Comparison of ENCODE assay signal across 25 mouse cellular contexts in genomic region chr17:26234386-26234785, GRCm38 (mm10). TPM values are rescaled to one million over a fixed set of nuclear protein-coding genes. Genes with fewer than 3 reads are reported as not detected.
A peak's percentile ranks its signal among the peaks of the same experiment; 100 is the strongest.
DNase-seq lines count a peak whose midpoint lies in the region; TF ChIP-seq lines count a peak whose summit lies in the region.
"Had no signal": no experiment of that assay in that cellular context is flagged by ENCODE, and none has a peak within 500 bp of the region (broad histone marks: within the 10 kb centered on the region; RNA-seq: fewer than 3 reads in every experiment).

No protein-coding gene starts in this region.

- peaks cover 6% of the 10 kb centered on the region; the same call in 1 of the 2 replicates for H3K4me1 ChIP-seq in spleen, adult 2 months (ENCODE audit: control insufficient read depth, insufficient read depth, insufficient read length)
- peaks cover 58% of the 10 kb centered on the region for H3K4me1 ChIP-seq in bone marrow macrophage, adult 2 months (ENCODE audit: control insufficient read depth, insufficient read depth, low read length)
- H3K4me1 ChIP-seq: heart, embryonic 15.5 days had no signal

- 71% methylated on average over 8 of the region's 8 CpGs for WGBS in spleen, adult 2 months

- H3K27me3 ChIP-seq in spleen, adult 2 months (ENCODE audit: control insufficient read depth, insufficient read depth, low read length), result no peaks in the 10 kb centered on the region
- H3K27me3 ChIP-seq: embryonic facial prominence, embryonic 15.5 days; heart, embryonic 15.5 days; hindbrain, embryonic 15.5 days; limb, embryonic 13.5 days; liver, embryonic 12.5 days; neural tube, embryonic 12.5 days had no signal

- H3K36me3 ChIP-seq in spleen, adult 2 months (ENCODE audit: control insufficient read depth, insufficient read depth, low read length), result no peaks in the 10 kb centered on the region
- H3K36me3 ChIP-seq: heart, embryonic 15.5 days; hindbrain, embryonic 15.5 days; neural tube, embryonic 12.5 days had no signal

- H3K27ac ChIP-seq in spleen, adult 2 months (ENCODE audit: insufficient read depth, low read length), result peak overlapping the region; percentile 19; the same call in 1 of the 2 replicates
- H3K27ac ChIP-seq in bone marrow macrophage, adult 2 months (ENCODE audit: insufficient read depth, low read depth, low read length), result peak overlapping the region; percentile 97
- H3K27ac ChIP-seq: heart, embryonic 15.5 days; limb, embryonic 13.5 days; liver, embryonic 12.5 days; neural tube, embryonic 12.5 days had no signal

- H3K4me3 ChIP-seq in spleen, adult 2 months (ENCODE audit: extremely low read depth, insufficient read depth, insufficient read length), result no peak overlapping the region
- H3K4me3 ChIP-seq in bone marrow macrophage, adult 2 months (ENCODE audit: insufficient read depth, low read length), result no peak overlapping the region
- H3K4me3 ChIP-seq: embryonic facial prominence, embryonic 15.5 days; gastrocnemius, adult 2 months; heart, embryonic 15.5 days; hindbrain, embryonic 15.5 days; limb, embryonic 13.5 days; liver, embryonic 12.5 days; neural tube, embryonic 12.5 days had no signal

- peak in 1 of 2 experiments; percentile 31 for DNase-seq in spleen, adult 2 months (ENCODE audit: low read depth in 1 of 2, low spot score in 2 of 2)
- DNase-seq in spleen, adult 12 weeks (ENCODE audit: low spot score), result no peak
- peak; percentile 64 for DNase-seq in naive thymus-derived CD4-positive, alpha-beta T cell, adult 2 months (ENCODE audit: low read depth)
- no peak for DNase-seq in ovary, postnatal 14 days (ENCODE audit: low spot score)
- DNase-seq in adrenal gland, postnatal 36 days, result no peak
- DNase-seq in right cerebral cortex, postnatal 25 days, result no peak
- DNase-seq: adrenal gland, adult 2 months; B cell, adult 2 months; cerebellum, adult 9-11 months; gastrocnemius, adult 2 months; heart, postnatal 4 days; kidney, adult 2 months; kidney, postnatal 10 days; lung, adult 18-20 months; lung, postnatal 10 days had no signal

- TF ChIP-seq POLR2A in spleen, adult 2 months (IDR thresholded peaks at IDR 0.05; ENCODE audit: low read depth, low read length), result no peak
- TF ChIP-seq POLR2A in bone marrow macrophage, adult 2 months (IDR thresholded peaks at IDR 0.05; ENCODE audit: borderline replicate concordance, low read depth, low read length), result no peak

- TF ChIP-seq CTCF in spleen, adult 2 months (IDR thresholded peaks at IDR 0.05; ENCODE audit: extremely low read depth, insufficient read depth, insufficient read length, insufficient replicate concordance), result no peak
- no peak for TF ChIP-seq CTCF in bone marrow macrophage, adult 2 months (IDR thresholded peaks at IDR 0.05; ENCODE audit: low read depth, low read length)

RNA-seq across cellular contexts. Expression of gene Fam234a, which starts 9.7 kb away (rescaled TPM):
- polyA plus RNA-seq in spleen, adult 2 months (2012; rRNA removed), result 22.9 and 26.4 TPM in 2 replicates
- 117 and 136 TPM in 2 replicates for polyA plus RNA-seq in bone marrow macrophage, adult 2 months (2012; ENCODE audit: insufficient read depth, insufficient read length, missing spikeins)
- total RNA-seq in adrenal gland, postnatal 36 days (2021), result 100 to 1,000 TPM; 107 to 126 TPM

RNA-seq across cellular contexts. Expression of gene Luc7l, which starts 18.3 kb away (rescaled TPM):
- 13.8 and 14.5 TPM in 2 replicates for polyA plus RNA-seq in spleen, adult 2 months (2012; rRNA removed)
- 37.4 and 41.2 TPM in 2 replicates for polyA plus RNA-seq in bone marrow macrophage, adult 2 months (2012; ENCODE audit: insufficient read depth, insufficient read length, missing spikeins)
- 10 to 100 TPM; 50.0 to 74.6 TPM for total RNA-seq in adrenal gland, postnatal 36 days (2021)

RNA-seq across cellular contexts. Expression of gene Arhgdig, which starts 26.8 kb away (rescaled TPM):
- 7.7 and 15.8 TPM in 2 replicates for polyA plus RNA-seq in spleen, adult 2 months (2012; rRNA removed)
- polyA plus RNA-seq in bone marrow macrophage, adult 2 months (2012; ENCODE audit: insufficient read depth, insufficient read length, missing spikeins), result not detected in 2 replicates
- 10 to 100 TPM; 10.4 TPM for total RNA-seq in adrenal gland, postnatal 36 days (2021)
- total RNA-seq: common myeloid progenitor, adult 5-6 weeks had no signal

RNA-seq across cellular contexts. Expression of gene Rgs11, which starts 31.6 kb away (rescaled TPM):
- polyA plus RNA-seq in spleen, adult 2 months (2012; rRNA removed), result 11.5 and 16.1 TPM in 2 replicates
- polyA plus RNA-seq in bone marrow macrophage, adult 2 months (2012; ENCODE audit: insufficient read depth, insufficient read length, missing spikeins), result 4.7 and 6.6 TPM in 2 replicates
- total RNA-seq in adrenal gland, postnatal 36 days (2021), result 10 to 100 TPM; 29.6 to 35.1 TPM

RNA-seq across cellular contexts. Expression of gene Pdia2, which starts 35.5 kb away (rescaled TPM):
- polyA plus RNA-seq in spleen, adult 2 months (2012; rRNA removed), result 47.8 and 49.0 TPM in 2 replicates
- not detected in 2 replicates for polyA plus RNA-seq in bone marrow macrophage, adult 2 months (2012; ENCODE audit: insufficient read depth, insufficient read length, missing spikeins)
- total RNA-seq in adrenal gland, postnatal 36 days (2021), result 1 to 10 TPM in 1 of 2 experiments, under 1 TPM in 1; 0.72 to 1.3 TPM
- total RNA-seq: gastrocnemius, adult 2 months; heart, postnatal 4 days had no signal
- polyA plus RNA-seq: forebrain, embryonic 14.5 days; thymus, postnatal 0 days had no signal
